Mouse (Mus musculus): ENCODE data around the gene Dtd2. TPM values are rescaled to one million over a fixed set of nuclear protein-coding genes. Genes with fewer than 3 reads are reported as not detected.

Dtd2 gene
- 24.1 and 27.4 TPM in 2 replicates for polyA plus RNA-seq (2014; fragmentation: Nextera tagmentation; extraction: Ambion mirVana)

DNA sequence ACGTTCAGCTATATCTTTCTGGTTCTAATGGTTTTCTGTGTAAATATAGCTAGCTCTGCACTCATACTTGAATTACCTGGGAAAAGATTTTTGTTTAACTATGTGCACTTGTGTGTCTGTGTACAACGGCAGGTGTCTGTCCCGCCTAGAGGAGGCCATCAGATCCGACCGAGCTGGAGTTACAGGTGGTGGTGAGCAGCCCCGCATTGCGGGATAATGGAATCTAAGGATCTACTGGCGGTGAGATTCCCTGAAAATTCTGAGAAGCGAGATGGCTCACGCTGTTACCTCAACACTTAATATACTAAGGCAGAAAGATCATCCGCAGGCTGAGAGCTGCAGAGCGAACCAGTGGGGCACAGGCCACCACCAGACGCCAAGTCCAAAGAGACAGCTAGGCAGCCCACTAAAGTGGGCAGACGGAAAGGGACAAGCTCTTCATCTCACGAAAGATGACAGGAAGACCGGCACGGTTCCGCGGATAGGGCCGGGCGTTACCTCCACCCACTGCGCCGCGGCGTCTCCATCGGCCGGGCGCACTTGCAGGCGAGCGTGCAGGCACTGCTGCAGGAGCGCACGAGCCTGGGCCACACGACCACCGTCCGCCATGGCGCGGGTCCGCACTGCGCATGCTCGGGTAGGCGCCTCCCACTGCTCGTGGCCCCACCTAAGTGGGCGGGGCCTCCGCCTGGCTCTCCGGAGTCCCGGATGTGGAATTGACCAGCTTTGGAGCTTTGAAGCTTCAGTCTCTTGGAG is at the start of gene Dtd2:
Dtd2 (minus strand) TSS at position 625 of the 756 bp plus-strand sequence.
- Histone ChIP-seq H3K4me1 (ENCODE audit: control insufficient read depth, insufficient read depth, low read length) (no peaks in the 10 kb centered on the region), H3K9ac (ENCODE audit: low read length) (peak within 1 kb of the TSS; percentile 85), H3K4me2 (peak within 1 kb of the TSS; percentile 69), H3K9me3 (ENCODE audit: control insufficient read depth, low read length) (no peaks in the 10 kb centered on the region), H3K27ac (ENCODE audit: low read depth, low read length) (peak within 1 kb of the TSS; percentile 57), H3K4me3 (ENCODE audit: low read depth, low read length) (peak within 1 kb of the TSS; percentile 72), H3K36me3 (ENCODE audit: control insufficient read depth, insufficient read depth, low read length) (no peaks in the 10 kb centered on the region), H3K27me3 (ENCODE audit: control insufficient read depth, insufficient read depth, low read length) (no peaks in the 10 kb centered on the region)
- WGBS = 3% methylated on average over 46 of the region's 46 CpGs
- DNase-seq (ENCODE audit: low spot score, missing footprints) (peak; percentile 99), ATAC-seq (ENCODE audit: low FRiP score) (peak; percentile 95)

DNA sequence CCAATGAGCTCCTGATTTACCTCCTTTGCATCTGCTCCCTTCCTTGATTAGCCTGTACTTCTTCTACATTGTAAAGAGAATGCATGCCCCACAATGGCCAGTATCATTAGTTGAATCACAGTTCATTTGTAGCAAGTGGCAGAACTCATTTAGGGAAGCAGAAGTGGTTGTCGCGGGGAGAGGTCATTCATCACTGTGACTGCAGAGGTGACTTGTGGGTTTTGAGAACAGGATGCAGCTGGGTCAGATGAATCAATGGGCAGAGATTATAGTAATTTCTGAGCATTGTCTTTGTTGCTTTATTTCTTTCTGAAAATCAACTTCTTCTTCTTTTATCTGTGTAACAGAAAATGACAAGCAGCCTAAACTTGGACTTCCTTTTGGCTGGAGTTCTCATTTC is 43.0 kb upstream of the Dtd2 start:
- Histone ChIP-seq H3K36me3 (ENCODE audit: control insufficient read depth, insufficient read depth, low read length) (no peaks in the 10 kb centered on the region), H3K9me3 (ENCODE audit: control insufficient read depth, low read length) (no peaks in the 10 kb centered on the region), H3K27me3 (ENCODE audit: control insufficient read depth, insufficient read depth, low read length) (no peaks in the 10 kb centered on the region), H3K9ac (ENCODE audit: low read length) (no peak overlapping the region), H3K4me2 (no peak overlapping the region), H3K4me1 (ENCODE audit: control insufficient read depth, insufficient read depth, low read length) (no peaks in the 10 kb centered on the region), H3K27ac (ENCODE audit: low read depth, low read length) (no peak overlapping the region), H3K4me3 (ENCODE audit: low read depth, low read length) (no peak overlapping the region)
- WGBS = 77% methylated on average over 2 of the region's 2 CpGs
- ATAC-seq (ENCODE audit: low FRiP score) (no peak), DNase-seq (ENCODE audit: low spot score, missing footprints) (no peak)

- Histone ChIP-seq H3K9ac (ENCODE audit: low read length) (no peak overlapping the region), H3K4me2 (no peak overlapping the region), H3K9me3 (ENCODE audit: control insufficient read depth, low read length) (no peaks in the 10 kb centered on the region), H3K4me3 (ENCODE audit: low read depth, low read length) (no peak overlapping the region), H3K27ac (ENCODE audit: low read depth, low read length) (no peak overlapping the region), H3K4me1 (ENCODE audit: control insufficient read depth, insufficient read depth, low read length) (no peaks in the 10 kb centered on the region), H3K27me3 (ENCODE audit: control insufficient read depth, insufficient read depth, low read length) (no peaks in the 10 kb centered on the region), H3K36me3 (ENCODE audit: control insufficient read depth, insufficient read depth, low read length) (no peaks in the 10 kb centered on the region)
- 89% methylated on average over 4 of the region's 4 CpGs for WGBS
- DNase-seq (ENCODE audit: low spot score, missing footprints) (no peak), ATAC-seq (ENCODE audit: low FRiP score) (no peak)
These were observed 40.1 kb upstream of the Dtd2 start for GRCm38 (mm10) chr12:52046371-52046770.

- no peaks in the 10 kb centered on the region for H3K36me3 ChIP-seq (ENCODE audit: control insufficient read depth, insufficient read depth, low read length)
- H3K4me3 ChIP-seq (ENCODE audit: low read depth, low read length) = no peak overlapping the region
- no peak overlapping the region for H3K9ac ChIP-seq (ENCODE audit: low read length)
- no peak overlapping the region for H3K4me2 ChIP-seq
- ATAC-seq (ENCODE audit: low FRiP score) = no peak
- DNase-seq (ENCODE audit: low spot score, missing footprints) = no peak
- no peaks in the 10 kb centered on the region for H3K9me3 ChIP-seq (ENCODE audit: control insufficient read depth, low read length)
- no peak overlapping the region for H3K27ac ChIP-seq (ENCODE audit: low read depth, low read length)
- H3K4me1 ChIP-seq (ENCODE audit: control insufficient read depth, insufficient read depth, low read length) = no peaks in the 10 kb centered on the region
- H3K27me3 ChIP-seq (ENCODE audit: control insufficient read depth, insufficient read depth, low read length) = no peaks in the 10 kb centered on the region
- WGBS = 82% methylated on average over 10 of the region's 10 CpGs
These were observed 36.6 kb upstream of the Dtd2 start for GRCm38 (mm10) chr12:52042818-52043336.

- peak; percentile 84 for DNase-seq (ENCODE audit: low spot score, missing footprints)
These were observed 32.1 kb upstream of the Dtd2 start for GRCm38 (mm10) chr12:52038352-52038751.

GRCm38 (mm10) chr12:52034956-52035355 is 28.7 kb upstream of the Dtd2 start:
- Histone ChIP-seq H3K4me2 (no peak overlapping the region), H3K9me3 (ENCODE audit: control insufficient read depth, low read length) (no peaks in the 10 kb centered on the region), H3K4me3 (ENCODE audit: low read depth, low read length) (no peak overlapping the region), H3K27ac (ENCODE audit: low read depth, low read length) (no peak overlapping the region), H3K4me1 (ENCODE audit: control insufficient read depth, insufficient read depth, low read length) (no peaks in the 10 kb centered on the region), H3K27me3 (ENCODE audit: control insufficient read depth, insufficient read depth, low read length) (no peaks in the 10 kb centered on the region), H3K9ac (ENCODE audit: low read length) (no peak overlapping the region), H3K36me3 (ENCODE audit: control insufficient read depth, insufficient read depth, low read length) (no peaks in the 10 kb centered on the region)
- 95% methylated on average over 3 of the region's 3 CpGs for WGBS
- no peak for DNase-seq (ENCODE audit: low spot score, missing footprints)
- no peak for ATAC-seq (ENCODE audit: low FRiP score)

More at GRCm38 (mm10) chr12:52038352-52038751, 32.1 kb upstream of the Dtd2 start:
- H3K36me3 ChIP-seq (ENCODE audit: control insufficient read depth, insufficient read depth, low read length) = no peaks in the 10 kb centered on the region
- H3K9me3 ChIP-seq (ENCODE audit: control insufficient read depth, low read length) = no peaks in the 10 kb centered on the region
- WGBS = 72% methylated on average over 3 of the region's 3 CpGs
- no peak overlapping the region for H3K9ac ChIP-seq (ENCODE audit: low read length)
- no peak overlapping the region for H3K4me2 ChIP-seq
- H3K27ac ChIP-seq (ENCODE audit: low read depth, low read length) = no peak overlapping the region
- H3K4me3 ChIP-seq (ENCODE audit: low read depth, low read length) = no peak overlapping the region
- H3K27me3 ChIP-seq (ENCODE audit: control insufficient read depth, insufficient read depth, low read length) = no peaks in the 10 kb centered on the region
- no peaks in the 10 kb centered on the region for H3K4me1 ChIP-seq (ENCODE audit: control insufficient read depth, insufficient read depth, low read length)
- no peak for ATAC-seq (ENCODE audit: low FRiP score)

DNA sequence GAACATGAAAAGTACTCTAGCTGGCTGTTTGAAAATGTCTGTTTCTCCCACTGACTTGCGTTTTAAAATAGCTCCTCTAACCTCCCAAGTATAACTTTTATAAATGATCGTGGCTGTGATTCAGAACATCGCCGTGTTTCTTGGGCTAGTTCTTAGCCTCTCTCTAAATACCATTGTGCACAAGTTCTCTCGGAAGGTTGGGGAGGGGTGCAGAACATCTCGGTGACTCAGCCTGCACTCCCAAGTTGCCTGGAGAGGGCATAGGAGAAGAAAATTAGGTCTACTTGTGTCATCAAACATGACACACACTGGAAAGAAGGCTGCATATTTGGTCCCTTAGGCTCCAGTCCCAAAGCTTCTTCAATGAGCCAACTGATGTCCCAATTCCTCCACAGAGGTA is 26.0 kb upstream of the Dtd2 start:
- no peaks in the 10 kb centered on the region for H3K4me1 ChIP-seq (ENCODE audit: control insufficient read depth, insufficient read depth, low read length)
- WGBS = 89% methylated on average over 6 of the region's 6 CpGs
- no peak overlapping the region for H3K9ac ChIP-seq (ENCODE audit: low read length)
- peak; percentile 26 for DNase-seq (ENCODE audit: low spot score, missing footprints)
- no peak overlapping the region for H3K4me2 ChIP-seq
- no peak overlapping the region for H3K4me3 ChIP-seq (ENCODE audit: low read depth, low read length)
- ATAC-seq (ENCODE audit: low FRiP score) = no peak
- no peaks in the 10 kb centered on the region for H3K27me3 ChIP-seq (ENCODE audit: control insufficient read depth, insufficient read depth, low read length)
- H3K36me3 ChIP-seq (ENCODE audit: control insufficient read depth, insufficient read depth, low read length) = no peaks in the 10 kb centered on the region
- no peak overlapping the region for H3K27ac ChIP-seq (ENCODE audit: low read depth, low read length)
- H3K9me3 ChIP-seq (ENCODE audit: control insufficient read depth, low read length) = no peaks in the 10 kb centered on the region

- Histone ChIP-seq H3K4me2 (no peak within 1 kb of the TSS), H3K9me3 (ENCODE audit: control insufficient read depth, low read length) (no peaks in the 10 kb centered on the region), H3K27me3 (ENCODE audit: control insufficient read depth, insufficient read depth, low read length) (no peaks in the 10 kb centered on the region), H3K27ac (ENCODE audit: low read depth, low read length) (no peak within 1 kb of the TSS), H3K36me3 (ENCODE audit: control insufficient read depth, insufficient read depth, low read length) (no peaks in the 10 kb centered on the region), H3K4me3 (ENCODE audit: low read depth, low read length) (no peak within 1 kb of the TSS), H3K4me1 (ENCODE audit: control insufficient read depth, insufficient read depth, low read length) (no peaks in the 10 kb centered on the region), H3K9ac (ENCODE audit: low read length) (no peak within 1 kb of the TSS)
- ATAC-seq (ENCODE audit: low FRiP score) = no peak
- DNase-seq (ENCODE audit: low spot score, missing footprints) = no peak
- WGBS = 97% methylated on average over 3 of the region's 3 CpGs
These were observed 21.7 kb upstream of the Dtd2 start, which contains the start of gene Gpr33 for GRCm38 (mm10) chr12:52027963-52028362. Gene Gpr33, minus strand, starts transcription at chr12:52028063.

- no peaks in the 10 kb centered on the region for H3K4me1 ChIP-seq (ENCODE audit: control insufficient read depth, insufficient read depth, low read length)
- H3K9ac ChIP-seq (ENCODE audit: low read length) = no peak overlapping the region
- no peaks in the 10 kb centered on the region for H3K36me3 ChIP-seq (ENCODE audit: control insufficient read depth, insufficient read depth, low read length)
- H3K4me3 ChIP-seq (ENCODE audit: low read depth, low read length) = no peak overlapping the region
- DNase-seq (ENCODE audit: low spot score, missing footprints) = peak; percentile 72
- no peaks in the 10 kb centered on the region for H3K27me3 ChIP-seq (ENCODE audit: control insufficient read depth, insufficient read depth, low read length)
- WGBS = 94% methylated on average over 7 of the region's 7 CpGs
- no peak overlapping the region for H3K27ac ChIP-seq (ENCODE audit: low read depth, low read length)
- no peak for ATAC-seq (ENCODE audit: low FRiP score)
- no peaks in the 10 kb centered on the region; the same call in 1 of the 2 replicates for H3K9me3 ChIP-seq (ENCODE audit: control insufficient read depth, low read length)
- H3K4me2 ChIP-seq = no peak overlapping the region
These were observed 8.3 kb upstream of the Dtd2 start for GRCm38 (mm10) chr12:52014494-52015029.

All from midbrain, embryonic 11.5 days (tissue).